Mouse (Mus musculus) CD8-positive naive resting alpha-beta T cell, adult 2 months (primary cell): ENCODE data around the gene Cdk5rap2.

Experiments
- DNase-seq, 2 experiments: peaks; one replicate each; pipeline ENCODE4 v3.0.0; 2022; ENCODE audit warnings: low read depth in 2 of 2, low spot score in 2 of 2

Gene Cdk5rap2

DNA sequence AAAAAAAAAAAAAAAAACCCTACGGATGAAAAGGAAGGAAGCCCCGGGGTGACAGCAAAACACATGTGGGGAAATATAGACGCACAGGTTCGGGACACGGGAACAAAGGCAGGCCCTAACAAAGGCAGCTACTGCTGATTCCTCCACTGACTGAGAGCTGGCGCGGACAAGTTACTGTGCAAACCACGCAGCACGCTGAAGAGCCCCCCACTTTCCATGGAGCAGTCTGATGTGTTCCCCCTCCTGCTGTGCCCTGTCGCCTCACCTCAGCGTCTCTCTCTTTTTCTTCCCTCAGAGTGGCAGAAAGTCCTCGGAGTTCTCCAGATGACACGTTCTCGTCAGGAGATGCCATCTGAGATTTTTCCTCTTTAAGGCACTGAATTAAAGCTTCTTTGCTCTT, 55.8 kb downstream of the Cdk5rap2 start:
- DNase-seq: no peak

GRCm38 (mm10) chr4:70353656-70354055, 56.6 kb downstream of the Cdk5rap2 start:
- DNase-seq: no peak

DNA sequence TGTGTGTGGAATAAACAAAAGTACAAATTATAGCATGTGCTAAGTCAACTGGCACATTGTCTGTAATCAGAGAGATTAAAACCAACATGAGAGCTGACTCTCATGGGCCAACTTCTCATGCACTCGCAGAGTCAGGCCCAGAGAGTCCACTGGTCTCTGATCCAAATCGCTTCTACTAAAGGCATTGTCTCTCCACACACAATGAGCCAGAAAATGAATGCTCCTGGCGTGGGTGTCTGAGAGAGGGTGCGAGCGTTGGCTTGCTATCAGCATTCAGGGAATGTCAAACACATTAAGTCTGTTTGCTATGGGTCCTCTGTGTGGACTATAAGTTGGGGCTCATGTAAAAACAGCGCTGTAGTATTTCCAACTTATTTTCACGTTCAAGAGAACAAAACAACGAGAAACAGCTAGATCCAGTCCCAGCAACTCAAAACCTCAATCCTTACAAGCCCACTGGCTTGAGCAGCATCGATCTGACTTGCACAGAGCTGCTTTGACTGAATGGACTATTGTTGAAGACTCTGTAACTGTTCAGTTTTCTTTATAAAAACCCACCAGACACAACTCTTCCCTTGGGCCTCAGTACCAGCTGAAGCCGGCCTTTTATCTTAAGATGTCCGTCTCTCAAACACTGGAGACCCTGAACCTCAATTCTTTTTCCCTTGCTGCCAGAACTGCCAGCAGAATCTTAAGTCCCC, 74.6 kb downstream of the Cdk5rap2 start:
- DNase-seq: no peak

DNA sequence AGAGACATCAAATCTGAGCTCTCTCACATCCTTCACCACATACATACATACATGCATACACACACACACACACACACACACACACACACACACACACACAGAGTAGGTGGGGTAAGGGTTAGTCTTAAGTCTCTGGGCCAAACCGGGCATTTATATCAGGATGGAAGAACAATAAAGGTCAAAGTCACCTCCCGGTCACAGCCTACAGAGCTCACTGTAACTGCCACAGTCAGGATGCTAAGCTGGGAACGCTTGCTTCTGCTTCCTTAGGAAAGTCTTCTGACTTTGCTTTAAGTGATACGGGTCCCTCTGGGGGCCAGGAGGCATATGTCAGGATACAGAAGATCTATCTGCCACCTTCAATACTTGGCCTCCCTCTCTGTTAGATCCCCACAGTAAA, 75.2 kb downstream of the Cdk5rap2 start:
- DNase-seq: no peak

DNA sequence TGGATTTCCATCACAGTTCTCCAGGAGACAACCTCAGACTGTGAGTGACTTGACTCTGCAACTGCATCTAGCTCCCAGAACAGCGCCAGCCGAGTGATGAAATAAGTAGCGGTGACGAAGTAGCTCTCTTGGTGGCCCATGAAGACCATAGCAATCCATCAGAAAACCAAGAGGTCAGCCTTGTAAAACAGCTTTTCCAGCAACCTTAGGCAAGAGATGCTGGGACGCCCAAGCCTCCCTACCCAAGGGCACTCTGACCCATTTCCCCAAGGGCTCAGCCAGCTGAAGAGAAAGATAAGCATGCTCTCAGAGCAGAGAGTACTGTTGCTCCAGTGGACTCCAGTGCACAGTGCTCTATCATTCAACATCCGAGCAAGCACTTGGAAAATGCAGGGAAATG, 77.3 kb downstream of the Cdk5rap2 start:
- no peak for DNase-seq

- no peak for DNase-seq
These were observed 77.7 kb downstream of the Cdk5rap2 start for GRCm38 (mm10) chr4:70332576-70332975.

DNA sequence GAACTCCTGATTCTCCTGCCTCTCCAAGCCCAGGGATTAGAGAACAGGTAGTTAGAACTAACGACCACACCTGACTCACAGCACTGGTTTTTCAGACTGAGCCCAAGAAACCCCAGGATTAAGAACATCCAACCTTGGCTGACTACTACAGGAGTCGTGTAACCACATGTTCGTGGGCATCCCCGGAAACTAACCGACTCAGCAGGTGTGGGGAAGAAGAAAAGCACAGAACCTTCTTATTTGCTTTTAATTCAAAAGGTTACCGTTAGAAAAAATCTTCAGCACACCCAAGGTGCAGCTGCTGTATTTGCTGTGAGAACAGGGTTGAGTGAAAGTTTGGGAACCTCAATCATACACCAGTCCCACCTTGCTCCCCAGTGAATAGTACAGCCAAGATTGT, 79.1 kb downstream of the Cdk5rap2 start:
- DNase-seq: no peak

GRCm38 (mm10) chr4:70328033-70328432, 82.2 kb downstream of the Cdk5rap2 start:
- no peak for DNase-seq

GRCm38 (mm10) chr4:70327436-70327835, 82.8 kb downstream of the Cdk5rap2 start:
- DNase-seq: no peak

DNA sequence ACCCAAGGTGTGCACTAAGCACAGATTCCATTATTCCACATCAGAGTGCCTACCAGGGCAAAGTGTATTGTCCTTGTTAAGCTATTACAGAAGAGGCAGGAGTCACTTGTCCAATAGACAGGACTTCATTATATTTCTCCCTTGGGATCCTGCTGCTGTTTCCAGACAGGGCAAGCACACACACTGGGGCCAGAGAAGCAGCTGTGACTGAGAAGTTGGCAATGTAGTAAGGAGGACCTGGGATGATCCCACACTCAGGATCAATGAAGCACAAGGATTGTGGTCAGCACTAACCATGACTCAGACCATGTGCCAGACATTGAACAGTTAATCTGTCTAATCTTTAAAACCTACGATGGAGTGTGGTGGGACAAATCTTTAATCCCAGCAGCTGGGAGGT, 88.7 kb downstream of the Cdk5rap2 start:
- DNase-seq: no peak

- DNase-seq: no peak
These were observed 98.1 kb downstream of the Cdk5rap2 start for GRCm38 (mm10) chr4:70312170-70312569.

- DNase-seq: no peak
These were observed 98.7 kb downstream of the Cdk5rap2 start for GRCm38 (mm10) chr4:70311530-70311929.

DNA sequence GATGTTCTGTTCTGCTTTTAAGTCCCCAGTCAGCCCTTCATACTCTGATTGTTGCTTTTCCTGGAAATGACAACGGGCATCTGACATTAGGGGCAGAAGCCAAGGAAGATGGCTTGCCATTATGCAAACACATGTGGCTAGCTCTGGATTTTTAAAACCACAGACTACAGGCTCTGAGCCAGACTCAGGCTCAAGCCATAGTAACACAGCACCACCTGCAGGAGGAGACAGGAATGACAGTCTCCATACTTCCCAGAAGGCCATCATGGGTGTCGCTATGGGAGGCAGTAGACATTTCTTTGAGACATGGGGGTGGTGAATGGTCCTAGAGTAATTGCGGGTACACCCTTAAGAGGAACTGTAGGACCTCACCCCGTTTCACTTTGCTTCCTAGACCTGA, 103.0 kb downstream of the Cdk5rap2 start:
- peak; percentile 36 to 47 for DNase-seq

DNA sequence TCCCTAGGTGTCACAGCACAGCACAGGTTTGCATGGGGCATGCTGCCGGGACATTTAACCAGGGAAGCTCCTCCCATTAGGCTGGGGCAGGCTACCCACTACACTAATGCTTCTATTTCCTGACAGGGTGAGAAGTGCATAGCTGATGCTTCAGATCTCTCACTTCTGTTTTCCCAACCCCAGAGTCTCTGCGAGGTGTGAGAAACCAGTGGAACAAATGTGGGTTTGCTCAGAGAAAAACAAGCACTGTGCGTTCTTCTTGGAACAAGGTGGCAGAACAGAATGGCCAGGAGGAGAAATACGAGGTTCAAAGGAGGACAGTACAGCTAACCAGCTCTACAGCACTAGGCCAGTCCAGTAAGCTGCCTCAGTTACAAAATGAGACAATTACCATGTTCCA, 106.4 kb downstream of the Cdk5rap2 start:
- no peak for DNase-seq

- no peak for DNase-seq
These were observed 109.1 kb downstream of the Cdk5rap2 start for GRCm38 (mm10) chr4:70301187-70301586.

DNA sequence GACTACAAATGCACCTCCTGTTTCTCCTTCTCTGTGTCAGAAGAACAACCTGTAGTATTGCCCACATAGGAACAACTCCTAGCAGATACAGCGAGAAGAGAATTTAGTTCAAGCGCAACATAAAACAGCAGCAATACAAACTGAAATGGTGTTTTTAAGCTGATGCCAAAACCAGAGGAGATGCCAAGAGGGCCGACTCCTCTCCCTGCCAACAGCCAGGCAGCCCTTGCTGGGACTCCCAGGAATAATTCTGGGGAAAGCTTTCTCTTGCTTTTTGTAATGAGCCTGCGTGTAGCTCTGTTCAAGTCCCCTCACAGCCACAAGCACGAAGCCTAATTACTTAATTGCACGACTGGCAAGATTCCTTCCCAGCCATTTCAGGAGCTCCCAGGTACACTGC, 120.9 kb downstream of the Cdk5rap2 start:
- no peak for DNase-seq

DNA sequence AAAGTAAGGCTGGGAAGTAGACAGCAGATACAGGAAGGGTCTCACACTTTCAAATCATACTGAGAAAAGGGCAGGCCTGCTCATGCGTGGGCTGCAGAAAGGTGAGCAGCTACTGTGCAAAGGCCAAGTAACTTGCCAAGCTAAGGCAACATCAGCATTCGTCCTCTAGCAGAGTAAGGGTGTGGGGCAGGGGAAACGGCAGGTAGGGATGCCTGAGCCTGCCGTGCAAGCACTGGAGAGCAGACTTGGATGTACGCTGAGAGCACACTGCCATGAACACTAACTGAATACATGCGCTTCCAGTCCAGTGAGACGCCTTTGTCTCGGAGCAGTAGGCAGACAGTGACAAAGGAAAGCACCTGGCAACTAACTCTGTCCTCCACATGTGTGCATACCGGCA, 127.1 kb downstream of the Cdk5rap2 start:
- DNase-seq: no peak

GRCm38 (mm10) chr4:70278882-70279281, 131.4 kb downstream of the Cdk5rap2 start:
- no peak for DNase-seq

DNA sequence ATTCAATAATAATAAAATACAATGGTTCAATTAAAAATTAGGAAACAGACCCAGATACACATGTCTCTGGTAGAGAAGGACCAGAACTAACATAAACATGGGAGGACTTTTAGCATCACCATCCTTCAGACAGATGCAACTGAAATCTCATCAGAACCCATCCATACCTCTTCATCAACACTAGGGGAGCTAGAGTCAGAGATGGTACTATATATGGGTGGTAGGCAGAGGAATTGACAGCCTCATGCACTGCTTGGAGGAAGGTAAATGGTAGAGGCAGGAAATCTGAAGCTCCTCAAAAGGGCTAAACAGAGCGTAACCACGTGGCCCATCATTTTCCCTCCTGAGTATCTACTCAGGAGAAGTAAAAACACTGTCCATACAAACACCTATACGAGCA, 132.2 kb downstream of the Cdk5rap2 start:
- DNase-seq: no peak

- no peak for DNase-seq
These were observed 137.3 kb downstream of the Cdk5rap2 start for GRCm38 (mm10) chr4:70272943-70273342.

- no peak for DNase-seq
These were observed 137.7 kb downstream of the Cdk5rap2 start for GRCm38 (mm10) chr4:70272527-70272926.

- no peak for DNase-seq
These were observed 142.9 kb downstream of the Cdk5rap2 start for GRCm38 (mm10) chr4:70267213-70267906.

DNA sequence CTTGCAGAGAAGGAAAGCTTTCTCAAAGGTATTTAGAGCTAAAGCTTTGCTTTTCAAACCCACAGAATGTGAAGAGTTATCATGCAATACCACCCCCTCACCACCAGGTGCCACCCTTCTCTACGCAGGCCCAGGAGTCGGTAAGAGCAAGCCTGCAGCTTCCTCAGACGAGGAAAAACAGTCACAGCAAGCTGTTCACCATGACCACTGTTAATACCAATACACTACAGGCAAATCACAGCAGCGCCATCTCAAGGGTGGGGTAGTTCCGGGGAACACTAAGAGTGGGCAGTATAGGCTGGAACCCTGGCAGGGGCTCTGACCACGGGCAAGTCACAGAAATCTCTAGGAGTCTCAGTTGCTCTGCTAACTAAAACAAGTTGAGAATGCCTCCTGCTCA, 145.0 kb downstream of the Cdk5rap2 start:
- peak; percentile 7 to 30 for DNase-seq
